Mouse (Mus musculus): ENCODE results near the gene Nkpd1. TPM values are rescaled to one million over a fixed set of nuclear protein-coding genes. Genes with fewer than 3 reads are reported as not detected.
"Not testable (repeated sequence)": the region's sequence is repeated elsewhere in the genome, so short reads cannot be mapped to it uniquely, and the experiment has no call there.

Gene Nkpd1
- polyA plus RNA-seq, 1 experiment: 2.2 TPM

- TF ChIP-seq POLR2A (IDR thresholded peaks at IDR 0.05; ENCODE audit: low read depth, low read length): no peak
- no peak for TF ChIP-seq CTCF (IDR thresholded peaks at IDR 0.05; ENCODE audit: extremely low read depth, insufficient read depth, insufficient read length, insufficient replicate concordance)
- no peak for DNase-seq (ENCODE audit: low read depth in 1 of 2, low spot score in 2 of 2)
- no peak overlapping the region for H3K4me3 ChIP-seq (ENCODE audit: extremely low read depth, insufficient read depth, insufficient read length)
Measured at GRCm38 (mm10) chr7:19509786-19510185, 7.9 kb upstream of the Nkpd1 start.

GRCm38 (mm10) chr7:19511934-19512333, 5.7 kb upstream of the Nkpd1 start:
- H3K4me1 ChIP-seq (ENCODE audit: control insufficient read depth, insufficient read depth, insufficient read length): peaks cover 11% of the 10 kb centered on the region
- not testable (repeated sequence) for DNase-seq (ENCODE audit: low read depth in 1 of 2, low spot score in 2 of 2); H3K27me3 ChIP-seq (ENCODE audit: control insufficient read depth, insufficient read depth, low read length); H3K36me3 ChIP-seq (ENCODE audit: control insufficient read depth, insufficient read depth, low read length); H3K27ac ChIP-seq (ENCODE audit: insufficient read depth, low read length); H3K4me3 ChIP-seq (ENCODE audit: extremely low read depth, insufficient read depth, insufficient read length)
- 63% methylated on average over 7 of the region's 7 CpGs for WGBS

More at GRCm38 (mm10) chr7:19509786-19510185, 7.9 kb upstream of the Nkpd1 start:
- H3K4me1 ChIP-seq (ENCODE audit: control insufficient read depth, insufficient read depth, insufficient read length): peaks cover 12% of the 10 kb centered on the region
- no peak overlapping the region for H3K27ac ChIP-seq (ENCODE audit: insufficient read depth, low read length)
- H3K27me3 ChIP-seq (ENCODE audit: control insufficient read depth, insufficient read depth, low read length): no peaks in the 10 kb centered on the region
- H3K36me3 ChIP-seq (ENCODE audit: control insufficient read depth, insufficient read depth, low read length): no peaks in the 10 kb centered on the region
- 91% methylated on average over 7 of the region's 7 CpGs for WGBS

GRCm38 (mm10) chr7:19512353-19512752, 5.3 kb upstream of the Nkpd1 start:
- Histone ChIP-seq H3K27ac (ENCODE audit: insufficient read depth, low read length) (no peak overlapping the region), H3K4me3 (ENCODE audit: extremely low read depth, insufficient read depth, insufficient read length) (no peak overlapping the region), H3K27me3 (ENCODE audit: control insufficient read depth, insufficient read depth, low read length) (no peaks in the 10 kb centered on the region; the same call in 1 of the 2 replicates), H3K36me3 (ENCODE audit: control insufficient read depth, insufficient read depth, low read length) (no peaks in the 10 kb centered on the region), H3K4me1 (ENCODE audit: control insufficient read depth, insufficient read depth, insufficient read length) (peaks cover 6% of the 10 kb centered on the region)
- WGBS: 70% methylated on average over 6 of the region's 6 CpGs
- no peak for TF ChIP-seq CTCF (IDR thresholded peaks at IDR 0.05; ENCODE audit: extremely low read depth, insufficient read depth, insufficient read length, insufficient replicate concordance)
- TF ChIP-seq POLR2A (IDR thresholded peaks at IDR 0.05; ENCODE audit: low read depth, low read length): no peak
- DNase-seq (ENCODE audit: low read depth in 1 of 2, low spot score in 2 of 2): no peak

- Histone ChIP-seq H3K4me3 (ENCODE audit: extremely low read depth, insufficient read depth, insufficient read length) (no peak overlapping the region), H3K27me3 (ENCODE audit: control insufficient read depth, insufficient read depth, low read length) (peaks cover 33% of the 10 kb centered on the region)
- WGBS: 15% methylated on average over 23 of the region's 23 CpGs
Measured at GRCm38 (mm10) chr7:19520032-19520431, 2.4 kb downstream of the Nkpd1 start.

GRCm38 (mm10) chr7:19523017-19523756, 5.5 kb downstream of the Nkpd1 start:
- DNase-seq (ENCODE audit: low read depth in 1 of 2, low spot score in 2 of 2): no peak
- TF ChIP-seq POLR2A (IDR thresholded peaks at IDR 0.05; ENCODE audit: low read depth, low read length) (no peak), CTCF (IDR thresholded peaks at IDR 0.05; ENCODE audit: extremely low read depth, insufficient read depth, insufficient read length, insufficient replicate concordance) (no peak)
- peaks cover 28% of the 10 kb centered on the region for H3K27me3 ChIP-seq (ENCODE audit: control insufficient read depth, insufficient read depth, low read length)
- H3K4me1 ChIP-seq (ENCODE audit: control insufficient read depth, insufficient read depth, insufficient read length): peaks cover 16% of the 10 kb centered on the region
- no peak overlapping the region; the same call in 1 of the 2 replicates for H3K4me3 ChIP-seq (ENCODE audit: extremely low read depth, insufficient read depth, insufficient read length)
- no peak overlapping the region for H3K27ac ChIP-seq (ENCODE audit: insufficient read depth, low read length)
- 6% methylated on average over 72 of the region's 72 CpGs for WGBS
- no peaks in the 10 kb centered on the region for H3K36me3 ChIP-seq (ENCODE audit: control insufficient read depth, insufficient read depth, low read length)

More at GRCm38 (mm10) chr7:19520032-19520431, 2.4 kb downstream of the Nkpd1 start:
- H3K27ac ChIP-seq (ENCODE audit: insufficient read depth, low read length): no peak overlapping the region
- DNase-seq (ENCODE audit: low read depth in 1 of 2, low spot score in 2 of 2): no peak
- H3K36me3 ChIP-seq (ENCODE audit: control insufficient read depth, insufficient read depth, low read length): no peaks in the 10 kb centered on the region
- no peak for TF ChIP-seq POLR2A (IDR thresholded peaks at IDR 0.05; ENCODE audit: low read depth, low read length)
- TF ChIP-seq CTCF (IDR thresholded peaks at IDR 0.05; ENCODE audit: extremely low read depth, insufficient read depth, insufficient read length, insufficient replicate concordance): no peak
- peaks cover 16% of the 10 kb centered on the region for H3K4me1 ChIP-seq (ENCODE audit: control insufficient read depth, insufficient read depth, insufficient read length)

- peaks cover 16% of the 10 kb centered on the region for H3K4me1 ChIP-seq (ENCODE audit: control insufficient read depth, insufficient read depth, insufficient read length)
- TF ChIP-seq CTCF (IDR thresholded peaks at IDR 0.05; ENCODE audit: extremely low read depth, insufficient read depth, insufficient read length, insufficient replicate concordance) (peak; percentile 20; the same call in 1 of the 2 replicates), POLR2A (IDR thresholded peaks at IDR 0.05; ENCODE audit: low read depth, low read length) (no peak)
- peak in 1 of 2 experiments; percentile 40 for DNase-seq (ENCODE audit: low read depth in 1 of 2, low spot score in 2 of 2)
- no peaks in the 10 kb centered on the region for H3K36me3 ChIP-seq (ENCODE audit: control insufficient read depth, insufficient read depth, low read length)
- WGBS: 2% methylated on average over 64 of the region's 64 CpGs
- peaks cover 26% of the 10 kb centered on the region for H3K27me3 ChIP-seq (ENCODE audit: control insufficient read depth, insufficient read depth, low read length)
- no peak overlapping the region for H3K27ac ChIP-seq (ENCODE audit: insufficient read depth, low read length)
- peak overlapping the region; percentile 35; the same call in 1 of the 2 replicates for H3K4me3 ChIP-seq (ENCODE audit: extremely low read depth, insufficient read depth, insufficient read length)
Measured at GRCm38 (mm10) chr7:19523757-19524419, 6.2 kb downstream of the Nkpd1 start.
